Mouse (Mus musculus): ENCODE data around the gene Il22. TPM values are rescaled to one million over a fixed set of nuclear protein-coding genes. Genes with fewer than 3 reads are reported as not detected.

The Il22 gene
- polyA plus RNA-seq (2017; shearing (Covaris generic)): not detected

GRCm38 (mm10) chr10:118204642-118205041, at the start of gene Il22:
Gene Il22, plus strand, starts transcription at chr10:118204942.

GRCm38 (mm10) chr10:118240680-118241079, 35.9 kb downstream of the Il22 start, which contains the start of gene Gm32717:
Gene Gm32717, minus strand, starts transcription at chr10:118240780.

GRCm38 (mm10) chr10:118258388-118258787, 53.6 kb downstream of the Il22 start, which contains the start of gene Gm32802:
Gene Gm32802, plus strand, starts transcription at chr10:118258688.

Other genes with a start within 250 kb of the Il22 start
- gene Mdm1, start 63.1 kb upstream of the Il22 start, polyA plus RNA-seq (2017; shearing (Covaris generic)): 13.6 TPM
- not detected for gene Gm32717, start 35.8 kb downstream of the Il22 start, polyA plus RNA-seq (2017; shearing (Covaris generic))
- gene Gm32802, start 53.7 kb downstream of the Il22 start, polyA plus RNA-seq (2017; shearing (Covaris generic)): not detected
- not detected for gene Iltifb, start 90.1 kb downstream of the Il22 start, polyA plus RNA-seq (2017; shearing (Covaris generic))
- gene Gm9040, start 122.0 kb downstream of the Il22 start, polyA plus RNA-seq (2017; shearing (Covaris generic)): not detected
- not detected for gene Gm9044, start 127.5 kb downstream of the Il22 start, polyA plus RNA-seq (2017; shearing (Covaris generic))
- gene Gm9045, start 132.9 kb downstream of the Il22 start, polyA plus RNA-seq (2017; shearing (Covaris generic)): not detected
- gene Gm9046, start 138.3 kb downstream of the Il22 start, polyA plus RNA-seq (2017; shearing (Covaris generic)): not detected
- not detected for gene Gm9048, start 143.7 kb downstream of the Il22 start, polyA plus RNA-seq (2017; shearing (Covaris generic))
- gene Gm9049, start 149.2 kb downstream of the Il22 start, polyA plus RNA-seq (2017; shearing (Covaris generic)): not detected
- gene Ifng, start 236.1 kb downstream of the Il22 start, polyA plus RNA-seq (2017; shearing (Covaris generic)): 10.5 TPM

Measured in activated CD4-positive, CD25-positive, alpha-beta regulatory T cell, adult 9 weeks (primary cell).